Mouse (Mus musculus) right cerebral cortex, postnatal 14 days (tissue): ENCODE measurements at regions not wholly inside any gene's neighbourhood (a gene's known extent, or its start where the extent isn't known, plus 50 kb on each side); places are given as distances from the start of the nearest gene placed in this dataset.
A peak's percentile ranks its signal among the peaks of the same experiment; 100 is the strongest.

Source experiments
- DNase-seq: peaks from one replicate; pipeline ENCODE4 v3.0.0; 2022

DNA sequence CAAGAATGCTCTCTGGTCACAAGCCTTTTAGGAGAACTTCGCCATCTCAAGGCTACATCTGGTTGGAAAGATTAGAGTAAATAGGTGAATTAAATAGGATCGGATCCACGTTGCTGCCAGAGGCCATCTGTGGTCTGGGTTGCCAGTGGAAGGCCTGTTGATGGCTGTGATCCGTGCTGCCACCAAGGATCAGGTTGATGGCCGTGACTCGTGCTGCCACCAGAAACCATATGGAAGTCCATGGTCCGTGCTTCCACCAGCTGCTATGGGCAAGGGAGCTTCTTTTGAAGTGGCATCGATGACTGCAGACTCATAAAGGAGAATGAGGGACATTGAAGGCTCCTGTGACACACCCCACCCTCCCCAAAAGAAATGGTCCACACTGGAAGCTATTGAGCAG, 79.6 kb downstream of the Atp1a1 start:
- DNase-seq = no peak

DNA sequence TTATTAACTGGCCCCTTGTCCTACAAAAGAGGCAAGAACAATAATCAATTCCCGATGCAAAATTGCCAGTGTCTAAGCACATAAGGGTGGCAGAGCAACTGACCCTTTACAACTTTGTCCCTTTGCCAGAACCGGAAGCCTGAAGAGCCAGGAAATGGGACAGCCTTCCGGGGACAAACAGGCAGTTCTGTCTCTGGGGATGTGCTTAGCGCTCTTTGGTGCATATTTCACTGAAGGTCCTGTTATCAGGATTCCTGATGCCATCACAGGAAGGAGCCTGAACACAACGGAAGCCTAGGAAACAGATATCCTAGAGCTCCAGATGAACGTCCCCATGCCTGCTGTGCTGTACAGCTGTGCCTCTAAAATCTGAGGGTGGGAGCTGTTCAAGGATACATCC, 80.0 kb downstream of the Atp1a1 start:
- no peak for DNase-seq

DNA sequence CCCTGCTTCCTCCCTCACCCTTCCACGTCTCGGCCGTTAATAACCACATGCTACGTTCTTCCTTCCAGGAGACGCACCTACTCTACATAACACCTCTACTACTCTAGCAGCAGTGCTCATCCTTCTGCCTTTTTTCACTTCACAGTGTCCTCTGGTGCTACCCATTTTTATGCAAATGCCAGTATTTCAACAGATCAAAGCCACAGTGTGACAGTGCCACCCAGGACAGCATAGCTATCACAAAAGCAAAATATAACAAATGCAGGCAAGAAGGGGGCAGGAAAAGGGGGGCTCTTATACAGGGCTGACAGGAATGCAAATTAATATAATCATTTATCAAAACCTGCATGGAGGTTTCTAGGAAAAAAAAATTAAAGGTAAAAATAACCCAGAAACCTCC, 81.2 kb downstream of the Atp1a1 start:
- no peak for DNase-seq

DNA sequence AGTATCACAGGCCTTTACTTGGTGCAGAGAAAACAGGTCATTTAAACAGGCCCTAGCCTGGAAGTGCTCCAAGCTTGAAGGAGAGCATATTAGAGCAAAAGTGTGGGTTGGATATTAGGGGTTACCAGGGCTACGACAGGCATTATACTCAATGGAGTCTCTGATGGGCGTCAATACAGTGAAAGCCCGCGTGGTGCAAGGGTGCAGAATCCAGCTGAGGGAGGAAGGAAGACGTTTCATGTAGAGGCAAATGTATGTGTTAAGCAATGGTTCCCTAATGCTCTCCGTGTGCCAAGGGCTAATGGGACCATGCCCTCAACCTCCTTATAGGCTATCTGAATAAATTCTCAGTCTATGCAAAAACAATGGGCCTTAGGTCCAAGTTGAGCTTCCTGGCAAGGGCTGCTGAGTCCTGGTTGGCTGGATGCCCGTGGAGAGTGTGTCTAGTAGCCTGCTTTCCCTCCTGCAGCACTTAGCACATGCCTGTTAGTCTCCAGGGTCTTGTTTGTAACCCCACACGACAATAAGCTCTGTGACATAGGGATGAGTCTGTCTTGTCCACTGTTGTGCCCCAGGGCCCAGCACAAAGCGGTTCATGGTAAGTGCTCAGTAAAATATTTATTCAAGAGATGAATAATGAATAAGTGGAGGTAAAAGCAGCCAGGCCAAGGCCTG, 82.1 kb downstream of the Atp1a1 start:
- DNase-seq = peak; percentile 23

DNA sequence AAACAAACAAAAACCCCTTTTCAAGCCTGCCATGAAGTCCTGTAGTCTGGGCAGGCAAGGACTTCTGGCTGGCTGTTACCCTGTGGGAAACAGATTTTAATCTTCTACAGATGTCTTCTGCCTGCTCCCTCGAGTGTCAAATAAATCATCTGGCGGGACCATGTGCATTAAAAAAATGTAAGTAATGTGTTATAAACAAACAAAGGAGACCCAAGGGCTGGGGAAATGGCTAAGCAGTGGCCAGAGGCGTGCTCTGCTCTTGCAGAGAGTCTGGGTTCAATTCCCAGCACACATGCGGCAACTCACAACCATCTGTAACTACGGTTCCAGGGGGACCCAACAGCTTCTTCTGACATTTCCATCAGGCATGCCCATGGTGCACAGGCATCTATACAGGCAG, 83.3 kb downstream of the Atp1a1 start:
- no peak for DNase-seq

DNA sequence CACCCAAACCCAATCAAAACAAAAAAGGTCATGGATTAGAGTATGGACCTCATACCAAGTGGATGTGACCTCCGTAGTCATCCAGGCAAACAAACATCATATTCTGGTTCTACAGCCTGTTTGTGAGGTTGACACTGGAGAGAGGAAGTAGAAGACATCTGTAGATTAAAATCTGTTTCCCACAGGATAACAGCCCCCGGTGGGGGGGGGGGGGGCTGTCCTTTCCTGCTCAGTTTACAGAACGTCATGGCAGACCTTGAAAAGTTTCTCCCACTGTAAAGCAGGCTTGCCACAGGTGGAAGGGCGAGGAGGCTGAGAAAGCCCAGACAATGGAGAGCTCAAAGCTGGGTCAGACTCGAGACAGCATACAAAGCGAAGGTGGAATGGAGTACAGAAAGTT, 84.4 kb downstream of the Atp1a1 start:
- DNase-seq = no peak

DNA sequence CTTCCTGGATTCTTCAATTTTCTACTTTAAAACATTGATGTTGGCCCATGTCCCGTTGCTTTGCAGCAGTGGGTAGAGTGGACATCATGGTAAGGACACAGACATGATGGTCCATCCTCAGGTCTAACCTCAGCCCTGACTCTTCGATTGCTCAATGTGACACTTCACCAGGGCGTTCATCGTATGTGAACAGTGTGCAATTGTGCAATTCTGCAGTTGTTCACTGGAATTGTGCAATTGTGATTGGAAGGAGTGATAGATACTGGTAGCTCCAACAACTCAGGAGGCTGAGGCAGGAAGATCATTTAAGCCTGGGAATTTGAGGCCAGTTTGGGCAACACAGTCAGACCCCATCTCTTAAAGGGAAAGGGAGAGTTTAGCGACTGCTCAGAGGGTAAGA, 84.9 kb downstream of the Atp1a1 start:
- no peak for DNase-seq

DNA sequence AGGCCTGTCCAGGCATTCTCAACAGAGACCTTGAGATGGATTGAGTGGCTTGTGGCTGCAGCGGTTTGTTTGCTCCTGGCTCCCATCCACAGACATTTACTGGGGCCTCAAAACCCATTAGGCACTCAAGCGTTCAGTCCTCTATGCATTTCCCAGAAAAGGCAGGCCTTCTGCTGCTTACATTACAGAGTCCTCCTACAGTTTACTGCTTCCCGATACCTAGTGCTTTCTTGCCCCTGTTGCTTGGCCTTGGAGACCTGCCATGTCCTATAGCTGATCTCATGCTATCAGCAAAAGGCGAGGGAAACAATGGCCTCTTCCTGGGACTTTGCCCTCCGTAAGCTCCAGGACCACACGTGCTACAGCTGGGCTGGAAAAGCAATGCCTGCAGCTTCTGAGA, 85.7 kb downstream of the Atp1a1 start:
- no peak for DNase-seq

DNA sequence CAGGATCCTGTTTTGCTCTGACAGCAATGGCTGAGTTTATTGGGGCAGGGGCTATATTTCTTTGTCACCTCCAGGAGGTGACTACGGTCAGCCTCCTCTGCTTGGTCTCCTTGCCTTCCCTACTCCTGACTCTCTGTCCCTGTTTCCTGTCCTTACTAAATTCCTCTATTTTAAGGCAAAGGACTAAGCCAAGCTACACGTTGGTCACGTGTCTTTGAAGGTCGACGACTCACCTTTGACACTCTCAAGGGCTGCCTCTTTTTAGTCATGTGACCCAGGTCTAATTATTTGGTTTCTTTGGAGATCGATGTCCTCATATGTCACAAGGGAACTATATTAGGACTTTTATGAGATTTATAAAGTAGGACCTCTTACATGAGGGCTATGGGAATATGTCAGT, 86.9 kb downstream of the Atp1a1 start:
- no peak for DNase-seq

DNA sequence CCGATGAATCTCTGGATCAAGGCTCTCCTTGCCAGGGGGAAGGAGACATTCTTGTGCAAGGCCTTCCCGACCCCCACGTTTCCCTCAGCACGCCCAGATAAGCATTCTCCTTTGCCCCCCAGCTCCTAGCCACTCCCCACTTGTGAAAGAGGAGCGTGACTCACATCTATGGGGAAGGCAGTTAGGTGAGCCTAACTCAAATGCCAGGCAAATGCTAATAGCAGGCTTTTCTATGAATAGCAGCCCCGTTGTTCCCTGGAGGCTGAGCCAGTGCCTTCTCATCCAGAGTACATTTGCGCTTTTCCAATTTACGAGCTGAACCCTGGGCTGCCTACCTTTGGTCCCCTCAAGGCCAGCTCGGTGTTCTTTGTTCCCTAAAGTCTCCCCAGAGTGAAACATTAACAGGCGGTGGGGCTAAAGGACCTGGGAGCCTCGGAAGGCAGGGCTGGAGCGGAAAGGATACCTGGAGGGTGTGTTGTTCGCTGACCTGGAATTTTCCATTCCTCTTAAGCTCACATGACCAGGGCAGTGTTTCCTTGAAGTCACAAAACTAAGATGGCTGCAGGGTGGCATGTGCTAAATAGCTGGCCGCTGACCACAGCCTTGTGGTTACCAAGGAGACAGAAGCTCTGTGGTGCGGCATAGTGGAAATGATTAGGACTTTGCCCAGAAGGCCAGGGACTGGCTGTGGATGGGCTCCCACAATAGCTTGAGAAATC, 87.5 kb downstream of the Atp1a1 start:
- DNase-seq = no peak

DNA sequence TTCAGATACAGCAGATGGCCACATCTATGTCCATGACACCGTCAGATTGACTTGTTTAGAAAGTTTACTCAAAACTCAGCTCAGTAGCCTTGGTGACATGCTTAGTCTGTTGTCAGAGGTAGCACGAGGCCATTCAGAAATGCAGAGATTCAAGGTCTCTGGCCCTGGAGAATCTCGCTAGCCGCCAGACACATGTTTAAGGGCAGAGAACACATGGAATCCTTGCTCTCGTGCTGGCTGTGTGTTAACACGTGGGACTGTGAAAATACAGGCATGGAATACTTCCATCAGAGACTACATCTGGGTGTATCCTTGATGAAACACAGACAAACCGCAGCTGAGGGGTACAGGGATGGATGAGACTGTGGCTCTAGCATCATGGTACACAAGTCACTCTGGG, 88.9 kb downstream of the Atp1a1 start:
- DNase-seq = no peak

DNA sequence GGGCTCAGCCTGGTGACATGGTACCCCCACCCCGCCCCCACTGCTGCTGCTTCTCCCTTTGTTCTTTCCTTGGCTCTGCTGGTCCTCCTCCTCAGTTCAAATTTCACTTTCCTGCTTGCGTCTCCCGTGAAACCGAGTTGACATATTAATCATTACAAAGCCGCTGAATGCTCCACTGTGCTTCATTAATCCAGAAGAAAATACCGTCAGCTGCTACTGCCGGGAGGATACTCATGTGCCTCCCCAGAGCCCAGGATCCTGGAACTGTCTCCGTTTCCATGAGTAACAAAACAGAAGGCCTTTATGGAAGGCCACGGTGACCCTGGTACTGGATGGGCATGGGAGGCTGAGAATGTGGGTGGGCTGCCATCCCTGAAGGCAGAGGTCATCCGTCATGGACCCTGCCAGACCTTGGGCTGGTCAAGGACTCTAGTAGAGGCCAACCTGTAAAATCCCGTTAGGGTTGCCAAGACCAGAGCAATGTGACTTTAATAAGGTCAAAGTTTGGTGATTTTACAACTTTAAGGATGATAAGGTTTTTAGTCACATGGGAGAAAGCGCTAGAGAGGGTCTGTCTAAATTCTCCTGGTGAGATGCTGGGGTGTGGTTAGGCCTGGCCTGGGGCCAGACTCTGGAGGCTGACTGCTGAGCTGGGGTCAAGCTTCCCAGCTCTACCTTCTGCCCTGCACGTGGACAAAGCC, 90.7 kb downstream of the Atp1a1 start:
- no peak for DNase-seq
